Comparison of ENCODE assay signal across 15 mouse cellular contexts in genomic region chr5:150607631-150608030, GRCm38 (mm10).
"Had no signal": no experiment of that assay in that cellular context is flagged by ENCODE, and none has a peak within 500 bp of the region (broad histone marks: within the 10 kb centered on the region; RNA-seq: fewer than 3 reads in every experiment).

No protein-coding gene starts in this region.

- H3K4me1 ChIP-seq: neural tube, embryonic 15.5 days; stomach, embryonic 15.5 days had no signal

- H3K9me3 ChIP-seq: neural tube, embryonic 15.5 days; stomach, embryonic 15.5 days had no signal

- H3K27me3 ChIP-seq: neural tube, embryonic 15.5 days; stomach, embryonic 15.5 days had no signal

- H3K36me3 ChIP-seq: stomach, embryonic 15.5 days had no signal

- H3K4me3 ChIP-seq: neural tube, embryonic 15.5 days; stomach, embryonic 15.5 days had no signal

- H3K9ac ChIP-seq: neural tube, embryonic 15.5 days; stomach, embryonic 15.5 days had no signal

- DNase-seq: retina, postnatal 1 day; right cerebral cortex, adult 18-20 months; right cerebral cortex, postnatal 14 days; right cerebral cortex, postnatal 25 days; right cerebral cortex, postnatal 4 days; spleen, adult 18-20 months; thymus, adult 18-20 months; thymus, adult 2 months; thymus, postnatal 14 days; thymus, postnatal 25 days; thymus, postnatal 36 days; thymus, postnatal 4 days had no signal

- H3K27ac ChIP-seq: neural tube, embryonic 15.5 days; stomach, embryonic 15.5 days; stomach, postnatal 0 days had no signal

- H3K4me2 ChIP-seq: neural tube, embryonic 15.5 days; stomach, embryonic 15.5 days had no signal
